Mouse (Mus musculus): Measurements from ENCODE around the gene Col15a1. TPM values are rescaled to one million over a fixed set of nuclear protein-coding genes. Genes with fewer than 3 reads are reported as not detected.

Col15a1 gene
- polyA plus RNA-seq, 1 experiment from 2014 or later = 4.9 TPM

- no peaks in the 10 kb centered on the region for H3K27me3 ChIP-seq (replicated peaks; ENCODE audit: insufficient read depth, low read length)
- no peaks in the 10 kb centered on the region for H3K9me3 ChIP-seq (ENCODE audit: low read length)
- H3K27ac ChIP-seq (ENCODE audit: low read length) = no peak overlapping the region
- no peaks in the 10 kb centered on the region for H3K4me1 ChIP-seq (ENCODE audit: insufficient read depth, low read depth, low read length)
- WGBS = 71% methylated on average over 4 of the region's 4 CpGs
- no peaks in the 10 kb centered on the region for H3K36me3 ChIP-seq (ENCODE audit: insufficient read depth, low read length)
- H3K4me2 ChIP-seq (replicated peaks; ENCODE audit: low read depth, low read length) = no peak overlapping the region
- DNase-seq (ENCODE audit: low spot score) (no peak), ATAC-seq (no peak)
- no peak overlapping the region for H3K9ac ChIP-seq (replicated peaks; ENCODE audit: low read depth)
- H3K4me3 ChIP-seq (ENCODE audit: low read depth, low read length) = no peak overlapping the region
- TF ChIP-seq EP300 (IDR thresholded peaks at IDR 0.05) (no peak), CTCF (IDR thresholded peaks at IDR 0.05) (no peak)
Observed at GRCm38 (mm10) chr4:47287468-47287867, 79.5 kb downstream of the Col15a1 start.

- 69% methylated on average over 4 of the region's 4 CpGs for WGBS
- H3K4me1 ChIP-seq (ENCODE audit: insufficient read depth, low read depth, low read length) = peaks cover 5% of the 10 kb centered on the region; the same call in 1 of the 2 replicates
- no peak overlapping the region for H3K27ac ChIP-seq (ENCODE audit: low read length)
- DNase-seq (ENCODE audit: low spot score) = no peak
- ATAC-seq = no peak
- H3K36me3 ChIP-seq (ENCODE audit: insufficient read depth, low read length) = no peaks in the 10 kb centered on the region
- H3K27me3 ChIP-seq (replicated peaks; ENCODE audit: insufficient read depth, low read length) = no peaks in the 10 kb centered on the region
- H3K4me3 ChIP-seq (ENCODE audit: low read depth, low read length) = no peak overlapping the region
- no peak overlapping the region for H3K9ac ChIP-seq (replicated peaks; ENCODE audit: low read depth)
- no peak overlapping the region for H3K4me2 ChIP-seq (replicated peaks; ENCODE audit: low read depth, low read length)
- H3K9me3 ChIP-seq (ENCODE audit: low read length) = no peaks in the 10 kb centered on the region
- no peak for TF ChIP-seq CTCF (IDR thresholded peaks at IDR 0.05)
- no peak for TF ChIP-seq EP300 (IDR thresholded peaks at IDR 0.05)
Observed at GRCm38 (mm10) chr4:47288306-47288705, 80.3 kb downstream of the Col15a1 start.

GRCm38 (mm10) chr4:47289526-47289925 lies 81.6 kb downstream of the Col15a1 start:
- H3K4me1 ChIP-seq (ENCODE audit: insufficient read depth, low read depth, low read length) = peaks cover 17% of the 10 kb centered on the region
- TF ChIP-seq EP300 (IDR thresholded peaks at IDR 0.05) = no peak
- no peak for TF ChIP-seq CTCF (IDR thresholded peaks at IDR 0.05)
- H3K27me3 ChIP-seq (replicated peaks; ENCODE audit: insufficient read depth, low read length) = no peaks in the 10 kb centered on the region
- H3K9me3 ChIP-seq (ENCODE audit: low read length) = no peaks in the 10 kb centered on the region
- no peak overlapping the region for H3K4me2 ChIP-seq (replicated peaks; ENCODE audit: low read depth, low read length)
- DNase-seq (ENCODE audit: low spot score) (no peak), ATAC-seq (no peak)
- 98% methylated on average over 3 of the region's 3 CpGs for WGBS
- H3K4me3 ChIP-seq (ENCODE audit: low read depth, low read length) = no peak overlapping the region
- H3K36me3 ChIP-seq (ENCODE audit: insufficient read depth, low read length) = no peaks in the 10 kb centered on the region
- no peak overlapping the region for H3K27ac ChIP-seq (ENCODE audit: low read length)
- no peak overlapping the region for H3K9ac ChIP-seq (replicated peaks; ENCODE audit: low read depth)

- WGBS = 62% methylated on average over 2 of the region's 2 CpGs
- no peak overlapping the region for H3K27ac ChIP-seq (ENCODE audit: low read length)
- no peaks in the 10 kb centered on the region for H3K36me3 ChIP-seq (ENCODE audit: insufficient read depth, low read length)
- no peak overlapping the region for H3K4me2 ChIP-seq (replicated peaks; ENCODE audit: low read depth, low read length)
- DNase-seq (ENCODE audit: low spot score) (no peak), ATAC-seq (no peak)
- peaks cover 17% of the 10 kb centered on the region for H3K4me1 ChIP-seq (ENCODE audit: insufficient read depth, low read depth, low read length)
- no peaks in the 10 kb centered on the region for H3K9me3 ChIP-seq (ENCODE audit: low read length)
- no peak for TF ChIP-seq EP300 (IDR thresholded peaks at IDR 0.05)
- no peak for TF ChIP-seq CTCF (IDR thresholded peaks at IDR 0.05)
- H3K27me3 ChIP-seq (replicated peaks; ENCODE audit: insufficient read depth, low read length) = no peaks in the 10 kb centered on the region
- no peak overlapping the region for H3K9ac ChIP-seq (replicated peaks; ENCODE audit: low read depth)
- H3K4me3 ChIP-seq (ENCODE audit: low read depth, low read length) = no peak overlapping the region
Observed at GRCm38 (mm10) chr4:47290448-47290847, 82.5 kb downstream of the Col15a1 start.

- Histone ChIP-seq H3K27me3 (replicated peaks; ENCODE audit: insufficient read depth, low read length) (no peaks in the 10 kb centered on the region), H3K9me3 (ENCODE audit: low read length) (no peaks in the 10 kb centered on the region), H3K27ac (ENCODE audit: low read length) (no peak overlapping the region), H3K9ac (replicated peaks; ENCODE audit: low read depth) (no peak overlapping the region), H3K4me1 (ENCODE audit: insufficient read depth, low read depth, low read length) (peaks cover 17% of the 10 kb centered on the region), H3K4me2 (replicated peaks; ENCODE audit: low read depth, low read length) (no peak overlapping the region), H3K4me3 (ENCODE audit: low read depth, low read length) (no peak overlapping the region), H3K36me3 (ENCODE audit: insufficient read depth, low read length) (no peaks in the 10 kb centered on the region)
- ATAC-seq (no peak), DNase-seq (ENCODE audit: low spot score) (no peak)
- TF ChIP-seq CTCF (IDR thresholded peaks at IDR 0.05) = no peak
- no peak for TF ChIP-seq EP300 (IDR thresholded peaks at IDR 0.05)
- 53% methylated on average over 1 of the region's 1 CpGs for WGBS
Observed at GRCm38 (mm10) chr4:47291013-47291412, 83.1 kb downstream of the Col15a1 start.

GRCm38 (mm10) chr4:47292956-47293355 lies 85.0 kb downstream of the Col15a1 start:
- Histone ChIP-seq H3K36me3 (ENCODE audit: insufficient read depth, low read length) (no peaks in the 10 kb centered on the region), H3K27ac (ENCODE audit: low read length) (no peak overlapping the region; the same call in none of the 2 replicates)
- 60% methylated on average over 4 of the region's 4 CpGs for WGBS

More at GRCm38 (mm10) chr4:47292956-47293355, 85.0 kb downstream of the Col15a1 start:
- DNase-seq (ENCODE audit: low spot score) (no peak), ATAC-seq (no peak)
- H3K9me3 ChIP-seq (ENCODE audit: low read length) = no peaks in the 10 kb centered on the region
- H3K4me1 ChIP-seq (ENCODE audit: insufficient read depth, low read depth, low read length) = peaks cover 17% of the 10 kb centered on the region
- H3K9ac ChIP-seq (replicated peaks; ENCODE audit: low read depth) = no peak overlapping the region
- no peak overlapping the region for H3K4me3 ChIP-seq (ENCODE audit: low read depth, low read length)
- no peak overlapping the region for H3K4me2 ChIP-seq (replicated peaks; ENCODE audit: low read depth, low read length)
- no peaks in the 10 kb centered on the region for H3K27me3 ChIP-seq (replicated peaks; ENCODE audit: insufficient read depth, low read length)
- TF ChIP-seq CTCF (IDR thresholded peaks at IDR 0.05) = no peak
- TF ChIP-seq EP300 (IDR thresholded peaks at IDR 0.05) = no peak
